Mouse (Mus musculus): ENCODE measurements at regions not wholly inside any gene's neighbourhood (a gene's known extent, or its start where the extent isn't known, plus 50 kb on each side); places are given as distances from the start of the nearest gene placed in this dataset.

GRCm38 (mm10) chr2:46149848-46150247, 1032.7 kb upstream of the Zeb2 start:
- no peak for DNase-seq

GRCm38 (mm10) chr2:46119871-46120270, 1002.7 kb upstream of the Zeb2 start:
- no peak for DNase-seq

- no peak for DNase-seq
These were observed 989.8 kb upstream of the Zeb2 start for GRCm38 (mm10) chr2:46106991-46107390.

- no peak for DNase-seq
These were observed 948.0 kb upstream of the Zeb2 start for GRCm38 (mm10) chr2:46065034-46065802.

- DNase-seq: no peak
These were observed 938.5 kb upstream of the Zeb2 start for GRCm38 (mm10) chr2:46055729-46056128.

- DNase-seq: no peak
These were observed 937.7 kb upstream of the Zeb2 start for GRCm38 (mm10) chr2:46054902-46055301.

GRCm38 (mm10) chr2:46021854-46022253, 904.7 kb upstream of the Zeb2 start:
- no peak for DNase-seq

GRCm38 (mm10) chr2:46013771-46014269, 896.6 kb upstream of the Zeb2 start:
- DNase-seq: no peak

- DNase-seq: no peak
These were observed 895.5 kb upstream of the Zeb2 start for GRCm38 (mm10) chr2:46012716-46013115.

GRCm38 (mm10) chr2:45975157-45975556, 858.0 kb upstream of the Zeb2 start:
- DNase-seq: no peak

- DNase-seq: no peak
These were observed 851.4 kb upstream of the Zeb2 start for GRCm38 (mm10) chr2:45968635-45969034.

- no peak for DNase-seq
These were observed 839.7 kb upstream of the Zeb2 start for GRCm38 (mm10) chr2:45956792-45957330.

- no peak for DNase-seq
These were observed 831.6 kb upstream of the Zeb2 start for GRCm38 (mm10) chr2:45948758-45949157.

- no peak for DNase-seq
These were observed 808.7 kb upstream of the Zeb2 start for GRCm38 (mm10) chr2:45925791-45926480.

- no peak for DNase-seq
These were observed 791.7 kb upstream of the Zeb2 start for GRCm38 (mm10) chr2:45908871-45909270.

GRCm38 (mm10) chr2:45904623-45905235, 787.5 kb upstream of the Zeb2 start:
- DNase-seq: no peak

GRCm38 (mm10) chr2:45904090-45904489, 786.9 kb upstream of the Zeb2 start:
- no peak for DNase-seq

- no peak for DNase-seq
These were observed 786.2 kb upstream of the Zeb2 start for GRCm38 (mm10) chr2:45903350-45903749.

- DNase-seq: no peak
These were observed 784.7 kb upstream of the Zeb2 start for GRCm38 (mm10) chr2:45901892-45902291.

GRCm38 (mm10) chr2:45884680-45885079, 767.5 kb upstream of the Zeb2 start:
- no peak for DNase-seq

- no peak for DNase-seq
These were observed 761.5 kb upstream of the Zeb2 start for GRCm38 (mm10) chr2:45878656-45879055.

GRCm38 (mm10) chr2:45859901-45860331, 742.7 kb upstream of the Zeb2 start:
- DNase-seq: no peak

- DNase-seq: no peak
These were observed 742.2 kb upstream of the Zeb2 start for GRCm38 (mm10) chr2:45859445-45859844.
